In the genomic region with DNA sequence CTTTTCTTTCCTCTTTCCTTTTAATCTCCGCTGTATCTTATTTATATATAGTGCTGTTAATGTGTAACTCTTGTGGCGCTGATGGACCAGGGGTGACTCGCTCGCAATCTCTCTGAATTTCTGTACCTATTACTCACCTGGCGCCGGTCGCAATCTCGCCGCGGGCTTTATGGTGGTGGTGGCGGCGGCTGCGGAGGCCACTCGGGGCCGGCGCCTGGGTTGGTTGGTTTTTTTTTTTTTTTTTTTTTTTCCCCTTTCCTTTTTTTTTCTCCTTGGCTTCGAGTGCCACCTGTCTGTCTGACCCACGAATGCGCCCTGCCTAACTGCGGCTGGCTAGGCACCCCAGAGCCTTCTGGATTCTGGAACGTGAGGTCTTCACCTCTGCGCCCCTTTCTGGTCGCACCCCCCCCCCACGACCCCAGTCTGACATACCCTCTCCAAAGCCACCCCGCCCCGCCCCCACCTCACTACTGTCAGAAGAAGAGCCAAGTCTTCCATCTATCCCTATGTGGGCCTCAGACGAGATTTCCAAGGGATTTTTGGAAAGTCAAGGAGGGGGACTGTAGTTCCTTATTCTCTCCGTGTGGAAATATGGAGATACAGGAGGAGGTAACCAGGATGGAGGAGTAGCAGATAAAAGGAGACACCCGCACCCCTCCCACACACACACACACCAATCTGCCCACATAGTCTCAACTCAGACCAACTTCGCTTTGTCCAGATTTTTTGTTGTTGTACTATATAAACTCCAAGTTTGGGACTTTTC, we compare ENCODE assay signal across 8 mouse cellular contexts. TPM values are rescaled to one million over a fixed set of nuclear protein-coding genes. Genes with fewer than 3 reads are reported as not detected.
DNase-seq lines count a peak whose midpoint lies in the region; ATAC-seq lines count a peak whose summit lies in the region.

No protein-coding gene starts in this region.

- peak overlapping the region; percentile 40 for H3K4me2 ChIP-seq in kidney, embryonic 14.5 days (replicated peaks; ENCODE audit: low read depth, low read length)
- H3K4me2 ChIP-seq in hindbrain, embryonic 15.5 days = peak overlapping the region; percentile 27; the same call in 1 of the 2 replicates
- peak overlapping the region; percentile 68 for H3K4me2 ChIP-seq in lung, embryonic 16.5 days (ENCODE audit: low read depth, low read length)

- under 1% methylated on average over 30 of the region's 30 CpGs for WGBS in kidney, embryonic 14.5 days
- WGBS in hindbrain, embryonic 15.5 days = 2% methylated on average over 30 of the region's 30 CpGs
- WGBS in lung, embryonic 16.5 days = 1% methylated on average over 30 of the region's 30 CpGs

- H3K27me3 ChIP-seq in kidney, embryonic 14.5 days (ENCODE audit: control insufficient read depth, insufficient read depth, low read length) = peaks cover 79% of the 10 kb centered on the region
- peaks cover 97% of the 10 kb centered on the region for H3K27me3 ChIP-seq in hindbrain, embryonic 15.5 days
- peaks cover 37% of the 10 kb centered on the region for H3K27me3 ChIP-seq in lung, embryonic 16.5 days (ENCODE audit: control insufficient read depth, insufficient read depth, low read depth, low read length)

- peak overlapping the region; percentile 73; the same call in 1 of the 2 replicates for H3K27ac ChIP-seq in kidney, embryonic 14.5 days (ENCODE audit: low read depth, low read length)
- no peak overlapping the region for H3K27ac ChIP-seq in hindbrain, embryonic 15.5 days (replicated peaks)
- peak overlapping the region; percentile 46 for H3K27ac ChIP-seq in lung, embryonic 16.5 days (ENCODE audit: low read length)

- peaks cover 10% of the 10 kb centered on the region for H3K4me1 ChIP-seq in kidney, embryonic 14.5 days (ENCODE audit: control insufficient read depth, insufficient read depth, low read length)
- 0 out of 2 replicates have a peak, but pooled peaks cover 3% of the 10 kb centered on the region for H3K4me1 ChIP-seq in hindbrain, embryonic 15.5 days (replicated peaks)
- peaks cover 13% of the 10 kb centered on the region for H3K4me1 ChIP-seq in lung, embryonic 16.5 days (replicated peaks; ENCODE audit: control insufficient read depth, insufficient read depth, low read length)

- DNase-seq in kidney, adult 9 months = no peak
- peak; percentile 68 for DNase-seq in embryo, embryonic 10.5 days (ENCODE audit: low spot score)
- DNase-seq in ovary, adult 18-20 months (ENCODE audit: low spot score) = no peak
- DNase-seq in thymus, postnatal 36 days = no peak
- no peak for DNase-seq in cerebellum, postnatal 4 days (ENCODE audit: low spot score in 2 of 2)

- peak overlapping the region; percentile 26 for H3K4me3 ChIP-seq in kidney, embryonic 14.5 days (ENCODE audit: low read length)
- H3K4me3 ChIP-seq in hindbrain, embryonic 15.5 days = peak overlapping the region; percentile 16; the same call in 1 of the 2 replicates
- H3K4me3 ChIP-seq in lung, embryonic 16.5 days (ENCODE audit: low read length) = peak overlapping the region; percentile 52

- H3K9me3 ChIP-seq in kidney, embryonic 14.5 days (ENCODE audit: control insufficient read depth, low read length) = no peaks in the 10 kb centered on the region
- H3K9me3 ChIP-seq in hindbrain, embryonic 15.5 days = no peaks in the 10 kb centered on the region
- H3K9me3 ChIP-seq in lung, embryonic 16.5 days (ENCODE audit: control insufficient read depth, low read length) = no peaks in the 10 kb centered on the region

- H3K9ac ChIP-seq in kidney, embryonic 14.5 days (ENCODE audit: low read depth, low read length) = 0 out of 2 replicates have a peak overlapping the region, but pooled peaks have one; percentile 49
- H3K9ac ChIP-seq in hindbrain, embryonic 15.5 days = no peak overlapping the region
- H3K9ac ChIP-seq in lung, embryonic 16.5 days (ENCODE audit: low read length) = peak overlapping the region; percentile 52

- H3K36me3 ChIP-seq in kidney, embryonic 14.5 days (ENCODE audit: control insufficient read depth, insufficient read depth, low read length) = peaks cover 9% of the 10 kb centered on the region; the same call in 1 of the 2 replicates
- no peaks in the 10 kb centered on the region for H3K36me3 ChIP-seq in hindbrain, embryonic 15.5 days
- no peaks in the 10 kb centered on the region for H3K36me3 ChIP-seq in lung, embryonic 16.5 days (ENCODE audit: control insufficient read depth, insufficient read depth, low read length)

- ATAC-seq in kidney, embryonic 14.5 days (ENCODE audit: low FRiP score, low TSS enrichment) = peak; percentile 17; the same call in 1 of the 2 replicates
- ATAC-seq in hindbrain, embryonic 15.5 days (ENCODE audit: low FRiP score, low read depth) = no peak
- ATAC-seq in lung, embryonic 16.5 days (ENCODE audit: low read depth) = peak; percentile 27; the same call in 1 of the 2 replicates

RNA-seq across cellular contexts. Expression of a gene that starts 15.9 kb away (rescaled TPM):
- 31.7 and 53.3 TPM in 2 replicates for polyA plus RNA-seq in kidney, embryonic 14.5 days (2014; fragmentation: Nextera tagmentation; extraction: Ambion mirVana)
- polyA plus RNA-seq in hindbrain, embryonic 15.5 days (2015; fragmentation: Nextera tagmentation; extraction: Ambion mirVana) = 4.0 and 5.0 TPM in 2 replicates
- polyA plus RNA-seq in lung, embryonic 16.5 days (2015; fragmentation: Nextera tagmentation; extraction: Ambion mirVana) = 53.4 and 65.3 TPM in 2 replicates
